Mouse (Mus musculus): ENCODE measurements around the gene Sfxn2.

The Sfxn2 gene

DNA sequence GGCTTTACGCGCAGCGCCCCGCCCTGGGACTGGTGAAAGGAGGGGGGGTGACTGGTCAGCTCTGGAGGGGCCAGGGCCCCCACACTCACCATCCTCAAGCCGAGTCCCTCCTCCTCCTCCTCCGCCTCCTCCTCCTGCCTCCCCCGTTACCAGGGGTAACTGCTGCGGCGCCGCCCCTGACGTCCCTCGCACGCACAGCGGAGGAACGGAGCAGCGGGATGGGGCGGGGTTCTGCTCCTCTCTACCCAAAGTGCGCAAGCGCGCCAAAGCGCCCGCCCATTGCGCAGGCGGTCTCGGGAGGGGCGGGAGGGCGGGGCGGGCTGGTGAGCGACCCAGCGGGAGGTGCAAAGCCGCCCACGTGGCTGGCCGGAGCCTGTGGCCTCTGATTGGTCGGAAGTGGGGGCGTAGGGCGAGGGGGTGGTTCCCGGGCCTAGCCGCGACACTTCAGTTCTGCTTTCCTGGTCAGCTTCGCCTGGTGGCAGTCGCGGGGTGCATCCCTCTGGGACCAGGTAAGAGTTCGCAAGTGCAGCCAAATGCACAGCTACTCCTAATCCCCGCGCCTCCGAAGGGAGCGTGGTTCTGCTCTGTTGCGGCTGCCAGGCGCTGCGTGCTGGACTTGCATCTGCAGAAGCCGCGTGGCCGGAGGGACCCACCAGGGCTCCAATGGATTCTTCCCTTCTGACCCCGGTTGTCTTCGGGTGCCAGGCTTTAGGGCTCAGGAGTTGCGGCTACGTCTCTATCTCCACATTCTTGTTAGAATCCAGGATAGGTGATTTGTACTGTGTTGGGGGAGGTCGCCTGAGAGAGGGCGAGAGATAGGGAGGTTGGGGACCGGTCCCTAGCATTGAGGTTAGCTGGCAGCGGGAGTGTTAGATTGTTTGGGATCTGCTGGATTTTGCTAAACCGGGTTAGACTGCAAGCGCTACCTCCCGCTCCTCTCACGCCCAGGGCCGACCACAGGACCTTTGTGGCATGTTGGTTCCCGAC is at the start of gene Sfxn2, which contains the start of gene Arl3:
Gene Sfxn2 (plus strand): TSS at position 415 of the 987 bp plus-strand sequence.
Gene Arl3 (minus strand): TSS at position 248 of the 987 bp plus-strand sequence.
- DNase-seq, result peak; percentile 96 to 99

DNA sequence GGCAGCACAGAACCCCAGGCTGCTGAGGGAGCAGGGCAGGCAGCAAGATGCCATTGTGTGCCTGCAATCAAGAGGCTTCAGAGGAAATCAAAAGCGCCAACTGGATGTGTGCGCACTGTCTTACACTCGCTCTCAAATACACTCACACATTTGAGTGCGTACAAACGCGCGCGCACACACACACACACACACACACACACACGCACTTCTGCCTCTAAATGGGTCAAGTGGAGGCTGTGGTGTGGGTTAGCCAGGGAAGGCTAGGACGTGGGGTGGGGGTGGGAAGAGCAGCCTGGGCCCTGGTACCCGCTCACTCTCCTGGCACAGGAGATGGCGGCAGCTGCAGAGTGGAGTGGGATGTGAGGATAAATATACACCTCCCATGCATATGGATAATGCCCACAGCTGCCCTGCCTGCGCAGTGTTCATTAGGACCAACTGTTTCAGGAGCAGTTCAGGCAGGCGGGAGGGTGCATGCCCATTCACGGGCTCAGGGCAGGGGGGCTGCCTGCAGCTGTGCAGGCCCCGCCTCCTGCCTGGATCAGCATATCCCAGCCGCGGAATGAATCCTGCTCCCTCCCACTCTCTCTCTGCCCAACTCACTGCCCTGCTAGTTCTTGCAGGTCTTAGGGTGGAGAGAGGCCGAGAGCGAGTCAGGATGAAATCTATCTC is 49.5 kb upstream of the Sfxn2 start:
- peak; percentile 72 to 82 for DNase-seq

DNA sequence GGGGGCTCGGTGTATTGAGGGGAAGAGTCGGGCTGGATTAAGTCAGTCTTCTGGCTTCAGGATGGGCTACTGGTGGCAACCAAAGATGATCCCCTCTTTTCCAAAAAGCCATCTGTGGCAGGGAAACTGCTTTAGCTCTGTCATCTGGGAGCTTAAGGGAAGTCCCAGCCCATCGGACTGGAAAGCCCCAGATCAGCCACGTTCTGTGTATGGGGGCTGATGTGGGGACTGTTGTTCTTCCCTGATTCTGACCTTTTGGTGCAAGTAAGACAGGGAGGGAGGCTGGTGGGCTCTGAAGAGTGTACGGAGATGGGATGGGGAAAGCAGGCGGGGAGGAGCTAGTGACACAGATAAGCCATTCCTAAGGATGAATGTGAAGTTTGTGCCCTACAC is 49.0 kb upstream of the Sfxn2 start:
- DNase-seq, result no peak

DNA sequence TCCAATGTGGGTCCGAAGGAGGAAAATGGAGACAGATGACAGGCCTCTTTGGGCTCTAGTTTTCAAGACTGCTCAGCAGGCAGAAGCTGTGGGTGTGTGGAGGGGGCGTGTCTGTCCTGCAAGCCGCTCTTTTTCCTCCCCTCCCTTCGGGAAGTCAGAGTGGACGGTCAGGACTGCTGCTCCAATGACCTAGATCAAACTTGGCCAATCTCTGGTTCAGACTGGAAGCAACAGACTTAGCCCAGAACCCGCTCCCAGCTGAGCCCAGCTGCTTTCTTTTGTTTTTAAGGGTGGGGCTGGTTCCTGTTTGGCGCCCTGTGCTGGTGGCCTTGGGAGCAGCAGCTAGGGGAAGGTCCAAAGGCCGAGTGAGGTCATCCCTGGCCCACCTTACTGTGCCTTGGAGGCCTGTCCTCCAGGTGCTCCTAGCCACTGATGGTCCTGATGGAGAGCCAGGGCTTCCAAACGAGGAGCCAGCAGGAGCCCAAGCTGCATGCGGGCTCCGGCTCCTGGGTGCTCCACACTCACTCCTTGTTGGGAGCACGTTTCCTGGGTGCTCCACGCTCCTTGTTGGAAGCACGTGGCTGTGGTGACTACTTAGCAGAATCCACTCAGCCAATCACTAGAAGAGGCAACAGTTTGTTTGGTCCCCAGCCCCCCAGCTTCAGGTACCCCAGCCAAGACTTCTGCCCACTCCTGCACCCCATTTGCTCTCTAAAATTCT is 48.4 kb upstream of the Sfxn2 start:
- peak; percentile 86 to 93 for DNase-seq

DNA sequence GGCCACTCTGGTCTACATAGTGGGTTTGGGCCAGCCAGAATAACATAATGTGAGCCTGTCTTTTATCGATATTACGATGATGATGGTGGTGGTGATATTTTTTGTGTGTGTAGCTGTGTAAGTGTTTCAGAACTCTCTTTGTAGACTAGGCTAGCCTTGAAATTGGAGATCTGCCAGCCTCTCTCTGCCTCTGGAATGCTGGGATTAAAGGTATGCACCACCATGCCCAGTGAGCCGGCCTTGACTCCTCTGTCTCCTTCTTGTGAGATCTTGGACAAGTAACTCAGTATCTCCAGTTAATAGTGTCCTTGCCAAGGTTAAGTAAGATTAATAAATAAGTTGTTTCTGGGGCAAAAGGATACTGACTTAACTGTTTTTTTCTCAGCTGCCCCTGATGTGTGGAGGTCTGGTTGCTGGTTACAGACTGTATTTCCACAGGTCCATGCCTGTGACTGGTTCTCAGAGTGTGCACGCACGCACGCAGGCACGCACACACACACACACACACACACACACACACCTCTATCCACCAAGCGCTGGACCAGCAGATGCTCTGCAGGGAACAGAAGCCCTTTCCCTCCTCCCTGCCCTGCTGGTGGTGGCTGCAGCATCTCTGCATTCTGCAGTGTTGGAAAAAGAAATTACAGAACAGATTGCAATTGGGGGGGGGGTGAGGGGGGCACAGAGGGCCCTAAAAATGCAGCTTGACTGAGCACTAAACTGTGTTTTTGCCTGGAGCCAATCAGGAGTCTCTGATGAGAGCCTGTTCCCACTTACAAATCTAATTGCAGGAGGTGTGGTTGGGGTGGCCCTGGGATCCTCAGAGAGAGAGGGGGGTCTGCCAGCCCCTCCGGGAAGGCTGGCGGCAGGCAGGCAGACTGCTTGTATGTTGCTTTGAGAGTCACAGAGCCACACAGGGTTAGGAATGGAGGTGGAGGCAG is 47.2 kb upstream of the Sfxn2 start:
- DNase-seq, result peak; percentile 68 to 74

DNA sequence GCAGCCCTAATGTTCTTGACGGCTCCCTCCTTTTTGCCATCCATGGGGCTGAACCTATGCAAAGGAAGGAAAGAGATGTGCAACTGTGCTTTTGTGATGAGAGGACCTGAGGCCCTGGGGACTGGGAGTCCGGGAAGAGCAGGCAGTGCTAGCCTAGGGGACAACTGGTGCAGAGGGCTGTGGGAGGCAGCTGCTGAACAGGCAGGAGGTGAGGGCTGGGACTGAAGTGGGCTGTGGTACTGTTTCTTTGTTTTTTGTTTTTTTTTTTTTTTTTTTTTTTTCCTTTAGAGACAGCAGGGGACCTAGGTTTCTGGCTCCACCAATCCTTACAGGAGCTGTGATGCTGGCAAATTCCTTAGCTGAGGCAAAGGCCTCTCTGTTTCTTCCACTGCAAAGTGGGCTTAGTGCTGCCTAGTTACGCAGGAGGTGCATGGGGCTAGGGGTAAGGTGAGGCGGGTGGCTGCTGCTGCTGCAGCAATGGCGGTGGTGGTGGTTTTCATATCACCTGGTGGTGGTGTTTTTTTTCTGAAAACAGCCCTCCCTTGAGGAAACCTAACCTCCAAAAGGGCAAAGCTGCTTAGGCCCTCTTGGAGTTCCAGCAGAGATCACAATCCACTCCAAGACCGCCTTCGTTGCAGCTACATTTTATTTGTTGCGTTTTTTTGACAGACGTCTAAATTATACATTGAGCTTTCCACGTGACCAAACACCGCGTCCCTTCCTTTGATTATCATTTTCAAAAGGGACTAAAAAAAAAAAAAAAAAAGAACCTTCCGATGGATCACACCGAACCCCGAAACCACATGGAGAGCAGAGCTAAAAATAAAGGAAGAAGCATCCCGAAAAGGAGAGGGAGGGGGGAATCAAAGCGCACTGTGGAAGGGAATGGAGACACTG is 45.3 kb upstream of the Sfxn2 start:
- peak in 1 of 2 experiments; percentile 38 for DNase-seq

DNA sequence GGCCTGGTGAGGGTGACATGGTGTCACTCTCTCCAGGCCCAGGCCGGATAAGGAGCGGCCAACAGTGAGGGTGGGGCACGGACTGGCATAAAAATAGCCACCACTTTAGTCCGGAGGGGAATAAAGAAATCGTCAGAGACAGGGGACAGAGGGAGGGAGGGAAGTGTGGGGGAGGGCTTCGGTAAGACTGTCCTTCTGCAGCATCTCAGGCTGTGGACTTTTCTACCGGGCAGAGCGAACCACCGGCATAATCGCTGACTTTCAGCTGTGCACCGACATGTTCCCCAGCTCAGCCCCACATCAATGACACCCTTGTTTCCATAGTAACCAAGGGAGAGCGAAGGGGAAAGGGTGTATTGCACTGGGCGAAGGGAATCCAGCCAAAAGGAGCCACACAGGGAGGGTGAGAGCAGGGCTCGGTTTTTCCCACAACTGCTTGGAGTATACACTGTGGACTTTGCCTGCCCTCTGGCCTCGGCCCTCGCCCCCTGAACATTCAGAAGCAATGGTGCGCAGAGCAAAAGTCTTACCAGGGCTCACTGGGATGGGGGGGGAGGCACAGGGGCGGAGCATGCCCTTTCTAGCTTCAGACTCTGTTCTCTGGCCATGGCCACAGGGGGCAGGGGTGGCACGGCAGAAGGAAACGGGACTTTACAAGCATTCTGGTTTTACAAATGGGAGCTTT is 44.5 kb upstream of the Sfxn2 start:
- DNase-seq, result peak; percentile 90 to 97

DNA sequence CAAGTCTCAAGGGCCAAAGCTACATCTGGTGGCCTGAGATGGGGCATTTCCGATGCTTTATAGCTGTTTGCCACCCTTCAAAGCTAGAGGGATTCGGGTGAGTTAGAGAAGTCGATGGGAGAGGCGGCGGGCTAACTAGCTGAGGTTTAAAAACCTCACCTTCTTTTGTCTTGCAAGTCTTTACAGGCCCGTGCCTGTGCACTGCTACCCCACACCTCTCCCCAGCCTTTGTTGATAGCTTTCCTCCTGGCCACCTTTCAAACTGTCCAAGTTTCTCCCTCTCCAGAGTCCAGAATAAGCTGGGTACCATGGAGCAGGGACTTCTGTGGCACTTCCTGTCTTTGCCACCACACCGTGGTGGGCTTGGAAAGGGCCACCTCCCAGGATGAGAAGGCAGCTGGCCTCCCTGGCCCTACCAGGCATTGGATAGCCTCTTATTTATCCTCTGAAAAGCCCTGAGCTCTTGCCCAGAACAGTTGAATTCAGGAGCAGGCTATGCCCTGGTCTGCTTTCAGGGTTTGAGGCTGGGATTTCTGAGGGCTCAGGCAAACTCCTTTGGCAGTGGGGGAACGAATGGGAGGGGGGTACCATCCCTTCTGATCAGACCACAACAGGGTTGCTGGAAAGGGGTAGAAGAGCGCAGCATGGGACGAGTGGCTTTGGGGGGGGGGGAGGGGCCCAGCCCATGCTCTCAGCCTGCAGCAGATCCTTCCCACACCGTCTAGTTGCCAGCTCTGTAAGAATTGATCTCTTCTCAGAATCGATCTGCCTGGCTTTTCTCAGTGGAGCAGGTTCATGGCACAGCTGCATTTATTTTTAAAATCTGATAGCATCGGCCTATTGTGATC is 43.3 kb upstream of the Sfxn2 start:
- DNase-seq, result peak; percentile 20 to 41

DNA sequence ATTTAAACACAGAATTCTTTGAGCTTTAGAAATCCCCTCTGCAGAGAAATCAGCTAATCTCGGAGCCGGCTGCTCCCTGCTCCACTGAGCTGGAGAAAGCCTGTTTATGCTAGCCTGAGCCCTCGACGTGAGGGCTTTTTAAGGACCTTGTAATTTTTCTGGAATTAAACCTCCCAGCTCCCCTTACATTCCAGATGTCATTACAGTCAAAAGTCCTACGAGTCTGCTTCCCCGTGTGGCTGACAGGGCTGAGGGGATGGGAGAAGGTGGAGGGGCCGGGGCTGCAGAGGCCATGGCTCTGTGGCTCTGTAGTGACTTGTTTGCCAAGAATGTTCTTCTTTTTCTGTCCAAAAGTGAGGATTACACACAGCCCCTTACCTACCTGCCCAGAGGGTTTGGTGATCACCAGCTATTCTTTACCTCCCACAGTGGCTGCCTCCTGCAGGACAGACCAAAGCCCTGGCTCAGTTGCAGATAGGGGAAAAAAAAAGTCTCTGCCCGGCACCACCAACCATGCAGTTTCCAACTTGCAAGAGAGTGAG is 42.6 kb upstream of the Sfxn2 start:
- peak; percentile 26 to 64 for DNase-seq

DNA sequence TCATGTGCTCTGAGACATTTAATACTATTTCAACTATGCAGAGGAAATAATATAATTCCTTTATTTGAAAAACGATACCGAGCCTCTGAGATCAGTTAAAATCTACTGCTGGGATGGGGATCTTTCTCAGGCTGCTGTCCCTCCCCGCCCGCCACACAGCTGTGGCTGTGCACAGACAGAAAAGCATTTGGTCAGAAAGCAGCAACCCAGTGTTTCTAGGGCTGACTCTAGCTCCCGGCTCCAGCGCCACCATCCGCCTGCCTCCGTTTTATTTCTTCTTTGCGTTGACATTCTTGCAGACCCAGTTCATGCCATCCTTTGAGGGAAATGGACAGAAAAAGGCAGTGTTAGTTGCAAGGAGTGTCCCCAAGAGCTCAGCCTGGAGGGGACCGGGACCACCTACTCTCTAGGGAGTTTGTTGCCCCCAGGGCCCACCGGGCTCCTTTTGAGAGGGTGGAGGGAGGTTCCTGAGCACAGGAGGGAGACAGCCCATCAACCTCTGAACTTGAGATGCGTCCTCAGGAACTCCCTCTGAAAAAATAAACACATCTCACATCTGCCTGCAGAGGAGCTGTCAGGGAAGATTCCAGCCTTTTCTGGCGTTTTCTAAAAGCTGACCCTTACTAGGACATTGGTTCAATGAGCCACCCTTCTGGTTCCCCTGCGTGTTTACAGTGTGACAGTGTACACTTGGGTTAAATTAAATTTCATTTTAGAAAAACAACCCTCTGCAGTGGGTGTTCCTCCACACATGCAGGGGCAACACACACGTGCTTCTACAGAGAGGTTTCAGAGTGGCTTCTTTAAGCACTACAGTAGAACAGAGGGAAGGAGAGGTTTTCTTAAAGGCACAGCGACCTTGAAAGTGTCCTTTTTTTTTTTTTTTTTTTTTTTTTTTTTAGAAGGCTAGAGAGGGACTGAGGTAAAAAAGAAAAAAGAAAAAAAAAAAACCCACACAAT is 41.8 kb upstream of the Sfxn2 start:
- peak; percentile 59 to 64 for DNase-seq

DNA sequence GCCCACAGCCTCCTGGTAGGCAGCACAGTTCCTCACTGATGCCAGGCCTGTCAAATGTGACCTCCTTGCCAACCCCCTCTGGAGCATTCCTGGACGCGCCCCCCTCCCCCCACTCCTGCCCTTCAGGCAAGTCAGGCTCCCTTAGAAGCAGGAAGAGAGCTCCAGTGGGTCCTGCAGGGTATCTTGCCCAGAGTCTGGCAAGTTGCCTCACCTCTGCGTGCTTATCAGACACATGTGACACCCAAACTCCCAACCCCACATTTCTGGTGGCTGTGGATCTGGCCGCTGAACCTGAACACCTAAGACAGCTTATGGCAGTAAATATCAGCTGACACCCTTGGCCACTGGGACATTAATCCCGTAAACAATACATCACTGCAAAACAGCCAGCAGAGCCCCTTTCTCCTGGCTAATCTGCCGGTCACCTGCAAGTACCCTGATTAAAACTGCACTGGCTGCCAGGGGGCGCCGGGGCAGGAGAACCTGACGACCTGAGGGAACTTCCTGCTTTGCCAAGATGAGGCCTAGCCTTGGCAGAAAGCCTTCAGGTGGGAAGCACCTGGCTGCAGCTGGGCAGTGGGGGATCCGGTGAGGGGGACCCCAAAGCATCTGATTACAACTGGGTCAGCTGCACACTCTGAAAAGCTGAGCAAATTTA is 41.0 kb upstream of the Sfxn2 start:
- DNase-seq, result peak; percentile 75 to 86

DNA sequence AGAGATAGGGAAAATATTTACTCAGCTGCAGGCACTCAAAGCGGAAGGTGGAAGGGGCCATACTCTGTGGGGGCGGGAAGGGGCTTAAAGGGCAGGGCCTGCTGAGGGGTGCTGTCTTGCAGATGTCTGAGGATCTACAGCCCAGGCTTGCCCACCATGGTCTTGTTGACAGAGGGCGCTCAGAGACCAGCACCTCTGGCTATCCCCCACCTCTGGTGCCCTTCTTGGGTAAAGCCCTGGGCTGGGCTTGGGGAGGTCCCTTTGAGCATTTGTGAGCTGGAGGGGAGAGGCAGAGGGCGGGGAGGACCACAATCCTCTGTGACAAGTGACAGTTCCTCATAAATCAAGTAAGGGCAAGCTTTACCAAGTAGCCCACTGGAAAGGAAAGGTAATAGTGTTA is 40.1 kb upstream of the Sfxn2 start:
- peak in 1 of 2 experiments; percentile 38 for DNase-seq

DNA sequence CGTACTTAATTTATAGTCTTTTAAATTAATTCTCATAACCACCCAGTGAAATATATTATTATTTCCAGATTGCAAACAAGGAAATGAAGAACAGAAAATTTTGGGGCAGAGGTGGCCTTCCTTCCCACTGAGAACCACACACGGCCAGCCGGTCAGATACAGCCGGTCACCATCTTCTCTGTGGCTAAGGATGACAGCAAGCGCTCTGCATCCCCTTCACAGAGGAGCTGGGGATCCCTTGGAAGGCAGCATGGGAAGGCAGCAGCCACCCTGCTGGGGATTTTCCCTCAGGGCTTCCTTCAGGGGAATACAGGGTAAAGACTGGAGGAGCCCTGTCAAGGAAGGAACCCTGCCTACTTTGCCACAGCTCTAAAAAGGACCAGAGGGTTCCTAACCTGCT is 39.6 kb upstream of the Sfxn2 start:
- no peak for DNase-seq

DNA sequence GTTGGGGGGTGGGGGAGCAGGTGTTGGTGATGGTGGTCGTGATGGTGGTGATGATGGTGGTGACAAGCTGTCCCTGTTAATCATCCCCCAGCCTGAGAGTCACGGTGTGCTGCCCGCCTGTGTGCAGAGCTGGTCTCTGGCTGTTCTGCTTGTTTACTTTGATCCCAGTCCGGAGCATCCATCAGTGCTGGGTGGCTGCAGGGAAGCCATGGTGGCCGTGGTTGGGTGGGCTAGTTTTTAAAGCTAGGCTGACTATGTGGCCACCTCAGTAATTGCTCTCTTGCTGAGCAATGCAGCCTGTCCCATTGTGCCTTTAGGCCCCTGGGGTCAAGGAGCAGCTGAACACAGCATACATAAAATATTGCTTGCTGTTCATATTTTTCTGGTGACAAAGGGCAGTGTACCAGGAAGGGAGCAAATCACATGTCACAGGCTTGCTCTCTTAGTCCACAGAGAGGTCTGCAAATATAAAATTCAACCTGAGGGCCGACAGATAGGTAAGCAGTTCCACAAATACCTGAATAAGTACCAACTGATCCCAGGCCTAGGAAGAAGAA is 38.5 kb upstream of the Sfxn2 start:
- no peak for DNase-seq

DNA sequence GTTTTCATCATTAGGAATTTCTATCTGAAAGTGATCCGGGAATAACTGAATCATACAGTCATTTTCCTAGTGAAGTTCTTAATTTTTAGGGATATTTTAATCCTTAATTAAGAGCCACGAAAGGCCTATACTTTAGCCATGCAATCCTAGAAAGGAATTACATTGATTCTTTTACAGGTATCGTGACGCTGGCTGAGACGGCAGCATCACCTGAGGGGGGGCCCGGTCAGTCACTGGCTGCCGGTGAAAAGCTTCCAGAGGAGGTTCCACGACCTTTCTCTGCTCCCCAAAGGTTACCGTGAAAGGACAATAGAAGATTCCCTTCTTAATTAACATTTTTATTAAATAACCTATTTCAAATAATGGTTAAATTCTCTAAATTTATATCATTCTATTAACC is 35.8 kb upstream of the Sfxn2 start:
- no peak for DNase-seq

DNA sequence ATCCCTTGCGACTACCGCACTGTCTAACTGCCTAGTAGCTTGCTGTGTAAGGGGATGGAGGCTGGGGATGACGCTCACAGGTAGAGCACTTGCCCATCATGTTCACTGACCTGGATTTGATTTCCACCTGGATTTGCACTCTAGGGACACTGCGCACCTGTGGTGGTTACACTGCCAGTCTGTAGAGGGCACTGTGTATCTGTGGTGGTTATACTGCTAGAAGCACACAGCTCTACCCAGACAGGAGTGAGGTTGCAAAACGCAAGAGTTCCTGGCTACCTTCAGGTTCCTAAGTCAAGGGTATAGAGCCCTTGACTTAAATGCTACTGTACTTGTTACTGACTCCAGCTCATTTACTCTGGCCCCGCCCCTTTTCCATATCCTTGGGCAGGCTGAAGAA is 35.0 kb upstream of the Sfxn2 start:
- peak in 1 of 2 experiments; percentile 50 for DNase-seq

DNA sequence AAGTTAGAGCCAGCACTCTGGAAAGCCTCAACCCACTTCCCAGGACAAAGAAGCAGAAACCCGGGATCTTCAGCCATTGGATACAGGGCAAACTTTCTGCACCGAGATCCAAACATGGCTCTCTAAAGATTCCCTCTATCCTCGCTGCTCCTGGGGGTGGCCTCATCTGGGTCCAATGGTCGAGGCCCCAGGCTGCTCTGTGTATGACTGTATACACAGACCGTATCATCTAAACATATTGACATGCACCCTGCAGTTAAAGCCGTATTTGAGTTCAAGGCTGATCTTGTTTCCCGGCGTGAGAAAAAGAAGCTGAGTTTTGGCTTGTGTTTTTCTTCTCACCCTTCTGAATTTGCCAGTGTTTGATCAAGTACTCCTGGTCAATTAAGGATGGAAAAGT is 30.4 kb upstream of the Sfxn2 start:
- no peak for DNase-seq
